Mouse (Mus musculus) E14TG2a.4 (cell line): ENCODE measurements around the gene Rpp25l.

ENCODE experiments used
- H3K27me3 ChIP-seq: 2 replicates; pipeline ENCODE4 v1.6.1; 2014; ENCODE audit warnings: low read length, control low read depth; ENCODE audit not compliant: insufficient read depth
- H3K36me3 ChIP-seq: 2 replicates; pipeline ENCODE4 v1.6.1; 2014; ENCODE audit warnings: low read length, control low read depth; ENCODE audit not compliant: insufficient read depth
- H3K4me1 ChIP-seq: replicated peaks from 2 replicates; pipeline ENCODE4 v1.6.1; 2014; ENCODE audit warnings: low read depth, low read length, control low read depth
- H3K4me3 ChIP-seq: replicated peaks from 2 replicates; pipeline ENCODE4 v1.5.1; 2014; ENCODE audit warnings: mild to moderate bottlenecking, low read length
- H3K9me3 ChIP-seq: 2 replicates; pipeline ENCODE4 v1.6.1; 2014; ENCODE audit warnings: low read length, control low read depth
- CTCF ChIP-seq: conservative IDR thresholded peaks from 2 replicates; pipeline ENCODE4 v1.5.1; 2014; ENCODE audit warnings: low read length
- NANOG ChIP-seq: IDR thresholded peaks from 2 replicates; pipeline ENCODE4 v1.6.1; 2014; ENCODE audit warnings: borderline replicate concordance, low read length, mixed read lengths
- POU5F1 ChIP-seq: IDR thresholded peaks from 2 replicates; pipeline ENCODE4 v1.6.1; 2014; ENCODE audit warnings: low read length, borderline replicate concordance

Rpp25l gene

DNA sequence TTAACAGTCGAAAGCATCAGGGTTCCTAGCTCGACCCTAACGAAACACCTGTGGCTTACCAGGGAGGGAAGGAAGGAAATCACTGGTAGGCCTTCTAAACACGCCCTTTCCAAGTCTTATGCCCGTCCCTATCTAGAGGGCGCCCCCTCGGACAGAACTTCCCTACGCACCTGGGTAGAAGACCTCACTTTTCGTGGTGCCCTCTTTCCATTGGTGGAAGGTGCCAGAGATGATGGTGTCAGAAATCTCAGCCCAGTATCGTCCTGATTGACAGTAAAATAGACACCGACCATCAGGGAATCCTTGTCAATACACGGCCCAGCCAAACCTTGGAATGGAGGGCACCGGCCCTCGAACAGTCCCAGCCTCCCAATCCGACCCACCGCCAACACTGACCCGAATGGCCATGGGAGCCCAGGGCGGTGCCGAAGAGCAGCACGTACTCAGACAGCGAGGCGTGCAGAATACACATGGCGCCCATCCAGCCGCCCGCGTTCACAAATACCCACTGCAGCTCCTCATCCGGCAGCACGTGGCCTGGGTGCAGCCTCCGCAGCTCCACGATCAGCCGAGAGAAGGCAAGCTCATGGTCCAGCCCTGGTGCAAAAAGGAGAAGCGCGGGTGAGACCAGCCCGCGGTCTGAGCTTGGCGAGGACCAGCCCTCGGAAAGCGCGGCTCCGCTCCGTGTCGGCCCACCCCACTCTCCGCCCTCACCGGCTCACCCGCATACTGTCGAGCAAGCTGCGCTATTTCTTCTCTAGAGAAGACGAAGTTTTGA is 27.2 kb upstream of the Rpp25l start:
- peak overlapping the region; percentile 95 for H3K4me3 ChIP-seq
- no peak for TF ChIP-seq POU5F1
- TF ChIP-seq CTCF, result 0 out of 2 replicates have a peak, but pooled peaks have one; percentile 2
- peaks cover 4% of the 10 kb centered on the region; the same call in 1 of the 2 replicates for H3K27me3 ChIP-seq
- H3K36me3 ChIP-seq, result peaks cover 26% of the 10 kb centered on the region
- H3K9me3 ChIP-seq, result no peaks in the 10 kb centered on the region
- peaks cover 35% of the 10 kb centered on the region for H3K4me1 ChIP-seq

- peak overlapping the region; percentile 95 for H3K4me3 ChIP-seq
- peaks cover 35% of the 10 kb centered on the region for H3K4me1 ChIP-seq
- H3K27me3 ChIP-seq, result peaks cover 13% of the 10 kb centered on the region; the same call in 1 of the 2 replicates
- TF ChIP-seq NANOG (no peak), CTCF (no peak), POU5F1 (no peak)
- no peaks in the 10 kb centered on the region for H3K9me3 ChIP-seq
- H3K36me3 ChIP-seq, result peaks cover 26% of the 10 kb centered on the region
Observed at GRCm38 (mm10) chr4:41739260-41739659, 25.9 kb upstream of the Rpp25l start.

DNA sequence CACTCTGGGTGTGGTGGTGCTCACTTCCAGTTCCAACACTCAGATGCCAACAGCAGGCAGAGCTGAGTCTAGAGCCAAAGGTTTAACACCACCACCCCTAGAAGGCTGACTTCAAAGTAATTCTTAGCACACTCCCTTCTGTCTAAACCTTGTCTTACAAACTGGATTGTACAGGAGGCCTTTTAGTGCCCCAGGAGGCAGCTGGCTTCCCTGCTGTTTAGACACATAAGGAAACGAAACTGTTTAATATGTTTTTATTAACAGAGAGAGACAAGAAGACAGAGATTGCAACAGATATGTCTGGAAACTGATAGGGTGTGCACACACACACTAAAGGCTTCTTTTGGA is 24.9 kb upstream of the Rpp25l start:
- Histone ChIP-seq H3K27me3 (peaks cover 20% of the 10 kb centered on the region), H3K9me3 (no peaks in the 10 kb centered on the region), H3K4me3 (no peak overlapping the region), H3K36me3 (peaks cover 26% of the 10 kb centered on the region), H3K4me1 (peaks cover 35% of the 10 kb centered on the region)
- no peak for TF ChIP-seq NANOG
- TF ChIP-seq CTCF, result no peak
- no peak for TF ChIP-seq POU5F1

DNA sequence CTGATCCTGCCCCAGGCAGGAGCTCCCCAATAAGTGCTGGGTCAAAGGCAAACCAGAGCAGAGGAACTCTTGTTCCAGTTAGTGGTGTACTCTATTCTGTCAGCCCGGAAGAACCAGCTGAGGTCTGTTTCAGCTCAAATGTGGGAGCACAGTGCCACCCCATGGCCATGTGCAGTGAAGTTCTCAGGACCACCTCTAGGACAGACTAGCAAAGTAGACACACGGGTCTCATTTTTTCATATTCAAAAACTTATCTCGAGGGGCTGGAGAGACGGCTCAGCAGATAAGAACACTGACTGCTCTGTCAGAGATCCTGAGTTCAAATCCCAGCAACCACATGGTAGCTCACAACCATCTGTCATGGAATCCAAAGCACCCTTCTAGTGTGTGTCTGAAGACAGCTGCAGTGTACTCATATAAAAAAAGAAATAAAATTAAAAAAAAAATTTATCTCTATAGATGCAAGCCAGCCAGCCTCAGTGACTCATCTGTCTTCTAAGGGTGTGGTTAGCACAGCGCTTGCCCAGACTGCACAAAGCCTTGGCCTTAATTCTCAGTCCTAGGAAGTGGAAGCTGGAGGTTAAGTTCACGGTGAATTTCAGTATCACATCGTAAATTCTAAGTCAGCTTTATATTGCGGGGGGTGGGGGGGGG is 24.4 kb upstream of the Rpp25l start:
- peaks cover 35% of the 10 kb centered on the region for H3K4me1 ChIP-seq
- H3K27me3 ChIP-seq, result peaks cover 25% of the 10 kb centered on the region
- H3K36me3 ChIP-seq, result peaks cover 26% of the 10 kb centered on the region
- H3K4me3 ChIP-seq, result no peak overlapping the region
- TF ChIP-seq CTCF (peak; percentile 49), NANOG (no peak)
- no peaks in the 10 kb centered on the region for H3K9me3 ChIP-seq

DNA sequence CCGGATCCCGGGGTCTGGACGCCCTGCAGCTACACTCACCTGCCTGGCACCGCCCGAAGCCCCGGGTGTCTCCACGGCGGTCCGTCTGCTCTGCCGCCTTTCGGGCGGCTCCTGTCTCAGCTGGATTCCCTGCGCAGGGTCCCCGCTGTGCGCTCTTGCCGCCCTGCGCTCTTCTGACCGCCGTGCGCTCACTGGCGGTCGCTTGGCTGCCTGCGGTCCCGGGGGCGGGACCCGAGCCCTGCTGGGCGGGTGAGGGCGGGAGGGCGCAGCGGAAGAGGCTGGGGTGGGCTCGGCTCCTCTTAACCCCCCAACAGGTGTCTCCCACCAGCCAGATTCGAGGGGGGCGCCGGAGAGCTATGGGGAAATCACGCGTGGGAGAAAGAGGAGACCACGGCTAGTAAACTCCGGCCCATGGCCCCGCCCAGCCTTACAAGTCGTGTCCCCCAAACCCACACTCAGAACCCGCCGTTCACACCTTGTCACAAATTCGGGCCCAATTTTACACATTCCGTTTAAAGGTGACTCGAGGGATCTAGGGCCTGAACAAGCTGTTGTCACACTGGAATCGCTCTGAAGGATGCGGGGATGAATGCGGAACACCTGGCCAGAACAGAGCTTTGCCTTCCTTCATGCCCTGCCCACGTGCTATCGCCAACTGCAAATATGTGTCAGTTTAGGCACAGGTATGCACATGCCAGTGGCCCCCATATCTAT is 17.9 kb upstream of the Rpp25l start, which contains the start of gene Arid3c:
TSS of gene Arid3c (minus strand) at position 91 of the 714 bp plus-strand sequence.
- TF ChIP-seq NANOG, result no peak
- TF ChIP-seq CTCF, result no peak
- TF ChIP-seq POU5F1, result no peak
- Histone ChIP-seq H3K36me3 (no peaks in the 10 kb centered on the region), H3K4me1 (peaks cover 21% of the 10 kb centered on the region), H3K4me3 (peak within 1 kb of the TSS; percentile 76), H3K9me3 (no peaks in the 10 kb centered on the region), H3K27me3 (peaks cover 84% of the 10 kb centered on the region)

GRCm38 (mm10) chr4:41726826-41727621 is 13.7 kb upstream of the Rpp25l start:
- H3K36me3 ChIP-seq, result no peaks in the 10 kb centered on the region
- peaks cover 78% of the 10 kb centered on the region for H3K27me3 ChIP-seq
- no peaks in the 10 kb centered on the region for H3K9me3 ChIP-seq
- H3K4me1 ChIP-seq, result peaks cover 42% of the 10 kb centered on the region
- no peak overlapping the region for H3K4me3 ChIP-seq
- no peak for TF ChIP-seq CTCF
- TF ChIP-seq NANOG, result no peak
- no peak for TF ChIP-seq POU5F1

DNA sequence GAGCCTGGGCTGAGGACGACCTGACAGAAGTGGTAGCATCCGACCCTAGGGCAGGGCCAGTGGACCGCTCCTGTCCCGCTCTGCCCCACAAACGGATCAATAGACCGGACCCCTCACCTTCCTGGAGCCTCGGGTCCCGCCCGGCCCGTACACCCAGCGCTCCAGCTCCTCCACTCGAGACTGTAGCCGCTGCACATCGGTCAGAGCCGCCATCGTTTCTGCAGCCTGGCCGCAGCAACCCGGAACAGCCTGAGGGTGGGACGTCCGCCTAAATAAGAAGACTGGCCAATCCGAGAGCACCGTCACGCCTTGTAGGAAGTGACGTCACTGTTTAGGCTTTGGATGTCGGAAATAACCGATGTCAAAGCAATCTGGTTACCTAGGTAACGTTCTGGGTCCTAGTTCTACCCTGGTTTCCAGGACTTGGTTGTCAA is 9.6 kb upstream of the Rpp25l start, which contains the start of gene Dctn3:
TSS of gene Dctn3 (minus strand) at position 253 of the 434 bp plus-strand sequence.
- TF ChIP-seq POU5F1, result no peak
- H3K4me3 ChIP-seq, result peak within 1 kb of the TSS; percentile 95
- H3K36me3 ChIP-seq, result peaks cover 29% of the 10 kb centered on the region
- no peaks in the 10 kb centered on the region for H3K9me3 ChIP-seq
- peaks cover 41% of the 10 kb centered on the region for H3K4me1 ChIP-seq
- H3K27me3 ChIP-seq, result peaks cover 42% of the 10 kb centered on the region

DNA sequence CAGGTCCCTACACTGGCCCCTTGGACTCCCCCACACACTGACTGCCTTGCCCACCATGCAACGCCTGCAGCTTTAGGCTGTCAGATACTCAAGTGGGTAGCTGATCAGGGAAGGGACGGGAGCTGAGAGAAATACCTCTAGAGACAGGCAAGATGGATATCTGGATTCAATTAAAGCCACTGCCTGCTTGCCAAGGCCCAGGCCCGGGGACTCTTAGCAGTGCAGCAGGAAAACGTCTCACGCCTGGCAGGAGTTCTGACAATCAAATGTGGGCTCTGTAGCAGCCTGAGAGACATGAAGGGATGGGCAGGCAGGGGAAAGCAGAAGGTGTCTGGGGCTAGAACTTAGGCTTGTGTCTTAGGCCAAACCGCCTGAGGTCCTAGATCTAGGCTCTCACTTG is 3.5 kb upstream of the Rpp25l start:
- no peaks in the 10 kb centered on the region for H3K27me3 ChIP-seq
- TF ChIP-seq CTCF (no peak), NANOG (no peak), POU5F1 (no peak)
- peaks cover 43% of the 10 kb centered on the region for H3K4me1 ChIP-seq
- peaks cover 71% of the 10 kb centered on the region for H3K36me3 ChIP-seq
- H3K4me3 ChIP-seq, result no peak overlapping the region
- H3K9me3 ChIP-seq, result no peaks in the 10 kb centered on the region
